Comparison of ENCODE assay signal across 11 mouse cellular contexts in the genomic region with DNA sequence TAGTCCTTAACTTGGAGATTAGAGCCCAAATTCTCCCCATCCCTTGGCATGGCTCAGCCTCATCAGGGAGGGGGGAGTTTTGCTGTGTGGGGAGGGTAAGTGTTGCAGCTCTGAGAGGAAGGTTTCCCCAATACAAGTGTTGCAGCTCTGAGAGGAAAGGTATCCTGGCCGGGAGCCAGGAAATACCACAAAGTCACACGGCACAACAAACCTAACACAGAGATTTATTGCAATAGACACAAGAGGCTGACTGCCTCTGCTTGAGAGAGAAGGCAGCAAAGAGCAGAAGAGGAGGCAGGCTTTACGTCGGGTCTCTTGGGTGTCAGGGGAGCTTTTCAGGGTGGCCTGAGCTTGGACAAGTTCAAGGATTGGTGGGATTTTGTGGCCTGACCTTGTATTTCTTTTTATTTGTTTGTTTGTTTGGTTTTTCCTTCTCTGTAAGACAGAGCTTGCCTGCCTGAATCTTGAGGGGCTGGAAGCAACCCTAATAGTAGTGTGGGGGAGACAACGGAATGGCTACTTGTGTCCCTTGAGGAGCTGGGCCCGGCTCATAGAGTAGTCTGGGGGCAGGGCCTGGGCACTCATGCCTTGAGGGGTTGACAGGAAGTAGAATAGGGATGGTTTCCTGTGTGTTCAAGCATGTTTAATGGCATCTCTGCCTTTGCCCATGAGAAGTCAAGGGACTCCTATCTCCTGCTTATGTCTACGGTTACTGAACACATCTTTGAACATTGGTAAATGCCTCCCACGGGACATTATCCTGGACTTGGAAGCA.
DNase-seq lines count a peak whose midpoint lies in the region; ATAC-seq lines count a peak whose summit lies in the region.
"Had no signal": no experiment of that assay in that cellular context is flagged by ENCODE, and none has a peak within 500 bp of the region (broad histone marks: within the 10 kb centered on the region; RNA-seq: fewer than 3 reads in every experiment).

No protein-coding gene starts in this region.

- no peak overlapping the region for H3K4me2 ChIP-seq in forebrain, embryonic 14.5 days (ENCODE audit: low read length)
- no peak overlapping the region for H3K4me2 ChIP-seq in intestine, embryonic 16.5 days (ENCODE audit: low read depth, low read length)
- H3K4me2 ChIP-seq: heart, embryonic 15.5 days; intestine, embryonic 15.5 days had no signal

- H3K36me3 ChIP-seq in forebrain, embryonic 14.5 days (ENCODE audit: control insufficient read depth, insufficient read depth, low read length) = no peaks in the 10 kb centered on the region
- H3K36me3 ChIP-seq in intestine, embryonic 16.5 days (ENCODE audit: control insufficient read depth, insufficient read depth, low read length) = no peaks in the 10 kb centered on the region
- H3K36me3 ChIP-seq: heart, embryonic 15.5 days; intestine, embryonic 15.5 days had no signal

- no peak overlapping the region for H3K9ac ChIP-seq in forebrain, embryonic 14.5 days (ENCODE audit: low read length)
- no peak overlapping the region for H3K9ac ChIP-seq in intestine, embryonic 16.5 days (ENCODE audit: low read depth, low read length)
- H3K9ac ChIP-seq: heart, embryonic 15.5 days; intestine, embryonic 15.5 days had no signal

- H3K27me3 ChIP-seq in forebrain, embryonic 14.5 days (replicated peaks; ENCODE audit: control insufficient read depth, insufficient read depth, low read length) = no peaks in the 10 kb centered on the region
- H3K27me3 ChIP-seq in intestine, embryonic 16.5 days (replicated peaks; ENCODE audit: control insufficient read depth, insufficient read depth, low read length) = no peaks in the 10 kb centered on the region
- H3K27me3 ChIP-seq: heart, embryonic 15.5 days; intestine, embryonic 15.5 days had no signal

- H3K4me3 ChIP-seq in forebrain, embryonic 14.5 days (ENCODE audit: low read depth, low read length) = no peak overlapping the region
- H3K4me3 ChIP-seq in intestine, embryonic 16.5 days (ENCODE audit: low read length) = no peak overlapping the region
- H3K4me3 ChIP-seq: erythroblast, embryonic 14.5 days; heart, embryonic 15.5 days; intestine, embryonic 15.5 days had no signal

- H3K9me3 ChIP-seq in forebrain, embryonic 14.5 days (replicated peaks; ENCODE audit: control insufficient read depth, low read length) = no peaks in the 10 kb centered on the region
- H3K9me3 ChIP-seq in intestine, embryonic 16.5 days (ENCODE audit: control insufficient read depth, low read length) = no peaks in the 10 kb centered on the region
- H3K9me3 ChIP-seq: heart, embryonic 15.5 days; intestine, embryonic 15.5 days had no signal

- no peak overlapping the region for H3K27ac ChIP-seq in forebrain, embryonic 14.5 days (ENCODE audit: low read depth, low read length)
- H3K27ac ChIP-seq in intestine, embryonic 16.5 days (ENCODE audit: low read length) = no peak overlapping the region
- H3K27ac ChIP-seq: heart, embryonic 15.5 days; intestine, embryonic 15.5 days had no signal

- WGBS in forebrain, embryonic 14.5 days = 84% methylated on average over 8 of the region's 8 CpGs
- WGBS in intestine, embryonic 16.5 days = 56% methylated on average over 8 of the region's 8 CpGs

- peak; percentile 17 for ATAC-seq in granulocyte monocyte progenitor cell, adult 5-6 weeks (replicated peaks; ENCODE audit: poor library complexity, severe bottlenecking)
- ATAC-seq in forebrain, embryonic 14.5 days = no peak
- ATAC-seq in intestine, embryonic 16.5 days = no peak
- ATAC-seq: intestine, embryonic 15.5 days had no signal

- H3K4me1 ChIP-seq in forebrain, embryonic 14.5 days (ENCODE audit: control insufficient read depth, insufficient read depth, low read length) = no peaks in the 10 kb centered on the region
- peaks cover 6% of the 10 kb centered on the region; the same call in 1 of the 2 replicates for H3K4me1 ChIP-seq in intestine, embryonic 16.5 days (ENCODE audit: control insufficient read depth, insufficient read depth, low read length)

- DNase-seq in lung, postnatal 36 days = peak; percentile 46
- no peak for DNase-seq in lung, postnatal 14 days
- peak; percentile 68 for DNase-seq in kidney, postnatal 10 days
- peak; percentile 30 for DNase-seq in thymus, postnatal 14 days
- DNase-seq in forebrain, embryonic 14.5 days (ENCODE audit: low spot score) = no peak
- no peak for DNase-seq in frontal cortex, postnatal 25 days (ENCODE audit: low spot score in 2 of 2)

Comparison
In these comparisons a context has a peak if more than half of its experiments do, and no peak if none do; other contexts are left out.
1. DNase-seq: peak in lung, postnatal 36 days (single experiment), kidney, postnatal 10 days (single experiment) and thymus, postnatal 14 days (single experiment); none in lung, postnatal 14 days (single experiment), forebrain, embryonic 14.5 days (single experiment) and frontal cortex, postnatal 25 days (0 of 2).